Mouse (Mus musculus): ENCODE measurements around the gene Cyren.

- no peak for TF ChIP-seq ZNF384 (IDR thresholded peaks at IDR 0.05; ENCODE audit: low read depth, low read length)
- TF ChIP-seq ZC3H11A (IDR thresholded peaks at IDR 0.05; ENCODE audit: borderline replicate concordance, low read depth, low read length), result no peak
Measured at GRCm38 (mm10) chr6:34824406-34824805, 53.5 kb downstream of the Cyren start.

Measured in ES-E14 (cell line).